Mouse (Mus musculus): ENCODE data around the gene Xrcc4.

GRCm38 (mm10) chr13:89899066-89899465, 190.3 kb downstream of the Xrcc4 start:
- TF ChIP-seq TAL1 (conservative IDR thresholded peaks at IDR 0.05; ENCODE audit: low read depth, low read length) (no peak), CTCF (IDR thresholded peaks at IDR 0.05; ENCODE audit: low read depth, low read length) (no peak)

All from G1E (cell line).